Mouse (Mus musculus): ENCODE measurements around the gene H2-T22. TPM values are rescaled to one million over a fixed set of nuclear protein-coding genes. Genes with fewer than 3 reads are reported as not detected.
A peak's percentile ranks its signal among the peaks of the same experiment; 100 is the strongest.

The H2-T22 gene
- polyA plus RNA-seq, 1 experiment from 2014 or later: 18.8 TPM

- WGBS: 92% methylated on average over 7 of the region's 7 CpGs
- Histone ChIP-seq H3K9ac (no peak overlapping the region), H3K9me3 (no peaks in the 10 kb centered on the region), H3K4me1 (no peaks in the 10 kb centered on the region), H3K4me3 (replicated peaks) (no peak overlapping the region), H3K4me2 (no peak overlapping the region), H3K36me3 (0 out of 2 replicates have a peak, but pooled peaks cover 10% of the 10 kb centered on the region), H3K27me3 (replicated peaks) (no peaks in the 10 kb centered on the region), H3K27ac (no peak overlapping the region)
- ATAC-seq (ENCODE audit: insufficient read depth, low FRiP score, low read depth): no peak
Measured at GRCm38 (mm10) chr17:36003331-36003730, 39.2 kb downstream of the H2-T22 start.

- H3K36me3 ChIP-seq: 0 out of 2 replicates have a peak, but pooled peaks cover 10% of the 10 kb centered on the region
- 92% methylated on average over 6 of the region's 6 CpGs for WGBS
- H3K27ac ChIP-seq: no peak overlapping the region
- H3K9ac ChIP-seq: no peak overlapping the region
- no peak overlapping the region for H3K4me2 ChIP-seq
- no peaks in the 10 kb centered on the region for H3K27me3 ChIP-seq (replicated peaks)
- no peaks in the 10 kb centered on the region for H3K9me3 ChIP-seq
- ATAC-seq (ENCODE audit: insufficient read depth, low FRiP score, low read depth): peak; percentile 63
- H3K4me3 ChIP-seq (replicated peaks): no peak overlapping the region
- no peaks in the 10 kb centered on the region for H3K4me1 ChIP-seq
Measured at GRCm38 (mm10) chr17:36001966-36002365, 40.6 kb downstream of the H2-T22 start.

- Histone ChIP-seq H3K4me1 (no peaks in the 10 kb centered on the region), H3K4me2 (no peak overlapping the region), H3K9me3 (no peaks in the 10 kb centered on the region), H3K27me3 (replicated peaks) (no peaks in the 10 kb centered on the region), H3K27ac (no peak overlapping the region), H3K9ac (no peak overlapping the region), H3K36me3 (0 out of 2 replicates have a peak, but pooled peaks cover 7% of the 10 kb centered on the region), H3K4me3 (replicated peaks) (no peak overlapping the region)
- 86% methylated on average over 12 of the region's 12 CpGs for WGBS
- no peak for ATAC-seq (ENCODE audit: insufficient read depth, low FRiP score, low read depth)
Measured at GRCm38 (mm10) chr17:36001121-36001897, 41.2 kb downstream of the H2-T22 start.

- no peak overlapping the region for H3K4me3 ChIP-seq (replicated peaks)
- H3K27me3 ChIP-seq (replicated peaks): no peaks in the 10 kb centered on the region
- 72% methylated on average over 4 of the region's 4 CpGs for WGBS
- H3K27ac ChIP-seq: no peak overlapping the region
- no peak for ATAC-seq (ENCODE audit: insufficient read depth, low FRiP score, low read depth)
- no peak overlapping the region for H3K4me2 ChIP-seq
- H3K9me3 ChIP-seq: no peaks in the 10 kb centered on the region
- no peaks in the 10 kb centered on the region for H3K36me3 ChIP-seq
- no peak overlapping the region for H3K9ac ChIP-seq
- 0 out of 2 replicates have a peak, but pooled peaks cover 2% of the 10 kb centered on the region for H3K4me1 ChIP-seq
Measured at GRCm38 (mm10) chr17:36000349-36000748, 42.2 kb downstream of the H2-T22 start.

- Histone ChIP-seq H3K9me3 (no peaks in the 10 kb centered on the region), H3K4me1 (0 out of 2 replicates have a peak, but pooled peaks cover 3% of the 10 kb centered on the region), H3K4me2 (no peak overlapping the region), H3K4me3 (replicated peaks) (no peak overlapping the region), H3K36me3 (no peaks in the 10 kb centered on the region), H3K27me3 (replicated peaks) (no peaks in the 10 kb centered on the region), H3K27ac (no peak overlapping the region), H3K9ac (no peak overlapping the region)
- ATAC-seq (ENCODE audit: insufficient read depth, low FRiP score, low read depth): no peak
- 83% methylated on average over 7 of the region's 7 CpGs for WGBS
Measured at GRCm38 (mm10) chr17:35999356-35999755, 43.2 kb downstream of the H2-T22 start.

GRCm38 (mm10) chr17:35998545-35999305, 43.8 kb downstream of the H2-T22 start:
- WGBS: 81% methylated on average over 6 of the region's 6 CpGs

GRCm38 (mm10) chr17:35997713-35998510, 44.6 kb downstream of the H2-T22 start:
- Histone ChIP-seq H3K9me3 (no peaks in the 10 kb centered on the region), H3K27me3 (replicated peaks) (no peaks in the 10 kb centered on the region), H3K4me1 (0 out of 2 replicates have a peak, but pooled peaks cover 3% of the 10 kb centered on the region), H3K27ac (no peak overlapping the region), H3K4me3 (replicated peaks) (no peak overlapping the region), H3K36me3 (no peaks in the 10 kb centered on the region), H3K9ac (no peak overlapping the region), H3K4me2 (peak overlapping the region; percentile 16)
- no peak for ATAC-seq (ENCODE audit: insufficient read depth, low FRiP score, low read depth)
- 51% methylated on average over 12 of the region's 12 CpGs for WGBS

More at GRCm38 (mm10) chr17:35998545-35999305, 43.8 kb downstream of the H2-T22 start:
- Histone ChIP-seq H3K36me3 (no peaks in the 10 kb centered on the region), H3K4me3 (replicated peaks) (no peak overlapping the region), H3K4me2 (peak overlapping the region; percentile 10; the same call in 1 of the 2 replicates), H3K4me1 (0 out of 2 replicates have a peak, but pooled peaks cover 3% of the 10 kb centered on the region), H3K9ac (no peak overlapping the region), H3K9me3 (no peaks in the 10 kb centered on the region), H3K27ac (no peak overlapping the region), H3K27me3 (replicated peaks) (no peaks in the 10 kb centered on the region)
- no peak for ATAC-seq (ENCODE audit: insufficient read depth, low FRiP score, low read depth)

GRCm38 (mm10) chr17:35996949-35997348, 45.6 kb downstream of the H2-T22 start:
- 0 out of 2 replicates have a peak, but pooled peaks cover 4% of the 10 kb centered on the region for H3K4me1 ChIP-seq
- H3K9me3 ChIP-seq: no peaks in the 10 kb centered on the region
- no peak overlapping the region for H3K4me2 ChIP-seq
- peak; percentile 48 for ATAC-seq (ENCODE audit: insufficient read depth, low FRiP score, low read depth)
- WGBS: 4% methylated on average over 11 of the region's 11 CpGs
- H3K36me3 ChIP-seq: no peaks in the 10 kb centered on the region
- H3K27ac ChIP-seq: no peak overlapping the region
- H3K27me3 ChIP-seq (replicated peaks): no peaks in the 10 kb centered on the region
- no peak overlapping the region for H3K4me3 ChIP-seq (replicated peaks)
- H3K9ac ChIP-seq: no peak overlapping the region

- H3K4me3 ChIP-seq (replicated peaks): peak overlapping the region; percentile 60
- peak overlapping the region; percentile 57 for H3K4me2 ChIP-seq
- no peaks in the 10 kb centered on the region for H3K9me3 ChIP-seq
- 3% methylated on average over 14 of the region's 14 CpGs for WGBS
- H3K36me3 ChIP-seq: no peaks in the 10 kb centered on the region
- H3K27me3 ChIP-seq (replicated peaks): no peaks in the 10 kb centered on the region
- H3K9ac ChIP-seq: peak overlapping the region; percentile 29; the same call in 1 of the 2 replicates
- peaks cover 9% of the 10 kb centered on the region; the same call in 1 of the 2 replicates for H3K4me1 ChIP-seq
- ATAC-seq (ENCODE audit: insufficient read depth, low FRiP score, low read depth): no peak
- H3K27ac ChIP-seq: peak overlapping the region; percentile 77
Measured at GRCm38 (mm10) chr17:35994879-35995240, 47.7 kb downstream of the H2-T22 start.

- WGBS: 3% methylated on average over 31 of the region's 31 CpGs
- Histone ChIP-seq H3K4me1 (peaks cover 9% of the 10 kb centered on the region; the same call in 1 of the 2 replicates), H3K4me3 (replicated peaks) (peak overlapping the region; percentile 60), H3K9me3 (no peaks in the 10 kb centered on the region), H3K4me2 (peak overlapping the region; percentile 57), H3K36me3 (no peaks in the 10 kb centered on the region), H3K9ac (peak overlapping the region; percentile 29; the same call in 1 of the 2 replicates), H3K27me3 (replicated peaks) (no peaks in the 10 kb centered on the region), H3K27ac (peak overlapping the region; percentile 77)
- ATAC-seq (ENCODE audit: insufficient read depth, low FRiP score, low read depth): peak; percentile 56
Measured at GRCm38 (mm10) chr17:35994175-35994878, 48.2 kb downstream of the H2-T22 start.

GRCm38 (mm10) chr17:35993675-35994074, 48.9 kb downstream of the H2-T22 start:
- no peaks in the 10 kb centered on the region for H3K27me3 ChIP-seq (replicated peaks)
- peak overlapping the region; percentile 11; the same call in 1 of the 2 replicates for H3K27ac ChIP-seq
- no peaks in the 10 kb centered on the region for H3K36me3 ChIP-seq
- peaks cover 9% of the 10 kb centered on the region; the same call in 1 of the 2 replicates for H3K4me1 ChIP-seq
- WGBS: 7% methylated on average over 17 of the region's 17 CpGs
- H3K9me3 ChIP-seq: no peaks in the 10 kb centered on the region
- peak overlapping the region; percentile 60 for H3K4me3 ChIP-seq (replicated peaks)
- peak; percentile 67 for ATAC-seq (ENCODE audit: insufficient read depth, low FRiP score, low read depth)
- H3K9ac ChIP-seq: no peak overlapping the region
- H3K4me2 ChIP-seq: peak overlapping the region; percentile 57

All from stomach, embryonic 15.5 days (tissue).